Mouse (Mus musculus): ENCODE results near the gene Trappc3l. TPM values are rescaled to one million over a fixed set of nuclear protein-coding genes. Genes with fewer than 3 reads are reported as not detected.

Trappc3l gene
- total RNA-seq, 2 experiments from 2014 or later, result not detected

Other genes starting within 250 kb of the Trappc3l start
- gene Sult3a1, start 179.9 kb upstream of the Trappc3l start, total RNA-seq (2021), result not detected
- gene Rsph4a, start 132.5 kb upstream of the Trappc3l start, total RNA-seq (2021), result not detected
- 10 to 100 TPM; 10.3 to 13.4 TPM for gene Zup1, start 86.3 kb upstream of the Trappc3l start, total RNA-seq (2021)
- gene Rwdd1, start 18.0 kb upstream of the Trappc3l start, total RNA-seq (2021), result 10 to 100 TPM; 92.3 to 95.6 TPM
- gene Calhm4, start 6.7 kb downstream of the Trappc3l start, total RNA-seq (2021), result not detected
- 1 to 10 TPM in 1 of 2 experiments, under 1 TPM in 1; 0.78 to 1.0 TPM for gene Calhm5, start 58.9 kb downstream of the Trappc3l start, total RNA-seq (2021)
- under 1 TPM; 0.34 TPM for gene Calhm6, start 90.4 kb downstream of the Trappc3l start, total RNA-seq (2021)
- 10 to 100 TPM; 25.0 to 27.0 TPM for gene Dse, start 170.1 kb downstream of the Trappc3l start, total RNA-seq (2021)
- 10 to 100 TPM; 49.7 to 51.0 TPM for gene Tspyl1, start 244.6 kb downstream of the Trappc3l start, total RNA-seq (2021)

Measured in gastrocnemius, postnatal 4 days (tissue).